Mouse (Mus musculus): ENCODE measurements around the gene Tmem19. TPM values are rescaled to one million over a fixed set of nuclear protein-coding genes. Genes with fewer than 3 reads are reported as not detected.

The Tmem19 gene
- polyA plus RNA-seq, 1 experiment from 2014 or later, result 23.9 TPM

- no peak overlapping the region for H3K4me2 ChIP-seq (ENCODE audit: low read depth, low read length)
- no peak overlapping the region for H3K4me3 ChIP-seq (ENCODE audit: low read length)
- H3K36me3 ChIP-seq (ENCODE audit: control insufficient read depth, insufficient read depth), result peaks cover 7% of the 10 kb centered on the region
- H3K9ac ChIP-seq (ENCODE audit: low read length), result no peak overlapping the region
- no peaks in the 10 kb centered on the region for H3K9me3 ChIP-seq (replicated peaks; ENCODE audit: control insufficient read depth, low read length)
- ATAC-seq (replicated peaks; ENCODE audit: extremely low read depth, insufficient read depth, low FRiP score), result no peak
- H3K27me3 ChIP-seq (ENCODE audit: control insufficient read depth, insufficient read depth, low read length), result no peaks in the 10 kb centered on the region
- H3K27ac ChIP-seq (ENCODE audit: low read length), result no peak overlapping the region
- H3K4me1 ChIP-seq (ENCODE audit: control insufficient read depth, insufficient read depth, low read length), result no peaks in the 10 kb centered on the region
- 67% methylated on average over 2 of the region's 2 CpGs for WGBS
Measured at GRCm38 (mm10) chr10:115350810-115351397, 11.4 kb downstream of the Tmem19 start.

DNA sequence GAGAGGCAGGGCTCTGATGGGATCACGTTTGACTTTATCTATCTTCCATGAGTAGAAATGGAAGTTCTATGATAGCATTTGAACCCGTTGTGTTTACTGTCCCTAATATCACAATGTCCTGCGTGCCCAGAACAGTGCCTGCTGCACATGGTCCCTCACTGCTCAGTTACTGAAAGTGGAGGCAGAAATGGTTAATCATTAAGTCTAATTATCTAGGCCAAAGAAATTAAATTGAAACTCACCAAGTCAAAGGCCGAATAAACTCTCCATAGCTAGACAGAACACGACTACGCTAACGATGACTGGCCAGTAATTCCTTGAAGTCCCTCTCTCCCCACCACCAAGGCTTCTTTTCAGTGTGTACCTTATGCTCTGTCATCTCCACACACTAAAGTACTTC lies 12.8 kb downstream of the Tmem19 start:
- no peak overlapping the region for H3K27ac ChIP-seq (ENCODE audit: low read length)
- H3K4me1 ChIP-seq (ENCODE audit: control insufficient read depth, insufficient read depth, low read length), result no peaks in the 10 kb centered on the region
- no peaks in the 10 kb centered on the region for H3K27me3 ChIP-seq (ENCODE audit: control insufficient read depth, insufficient read depth, low read length)
- WGBS, result 85% methylated on average over 7 of the region's 7 CpGs
- H3K9me3 ChIP-seq (replicated peaks; ENCODE audit: control insufficient read depth, low read length), result 0 out of 2 replicates have a peak, but pooled peaks cover 2% of the 10 kb centered on the region
- no peak for ATAC-seq (replicated peaks; ENCODE audit: extremely low read depth, insufficient read depth, low FRiP score)
- no peak overlapping the region for H3K4me2 ChIP-seq (ENCODE audit: low read depth, low read length)
- H3K36me3 ChIP-seq (ENCODE audit: control insufficient read depth, insufficient read depth), result peaks cover 9% of the 10 kb centered on the region
- H3K9ac ChIP-seq (ENCODE audit: low read length), result no peak overlapping the region
- H3K4me3 ChIP-seq (ENCODE audit: low read length), result no peak overlapping the region

GRCm38 (mm10) chr10:115349029-115349428 lies 13.3 kb downstream of the Tmem19 start:
- Histone ChIP-seq H3K4me1 (ENCODE audit: control insufficient read depth, insufficient read depth, low read length) (no peaks in the 10 kb centered on the region), H3K36me3 (ENCODE audit: control insufficient read depth, insufficient read depth) (peaks cover 9% of the 10 kb centered on the region), H3K9ac (ENCODE audit: low read length) (no peak overlapping the region), H3K4me2 (ENCODE audit: low read depth, low read length) (no peak overlapping the region), H3K9me3 (replicated peaks; ENCODE audit: control insufficient read depth, low read length) (0 out of 2 replicates have a peak, but pooled peaks cover 2% of the 10 kb centered on the region), H3K27me3 (ENCODE audit: control insufficient read depth, insufficient read depth, low read length) (no peaks in the 10 kb centered on the region), H3K27ac (ENCODE audit: low read length) (no peak overlapping the region), H3K4me3 (ENCODE audit: low read length) (no peak overlapping the region)
- WGBS, result 76% methylated on average over 10 of the region's 10 CpGs
- no peak for ATAC-seq (replicated peaks; ENCODE audit: extremely low read depth, insufficient read depth, low FRiP score)

GRCm38 (mm10) chr10:115348131-115348530 lies 14.2 kb downstream of the Tmem19 start:
- Histone ChIP-seq H3K4me2 (ENCODE audit: low read depth, low read length) (no peak overlapping the region), H3K9me3 (replicated peaks; ENCODE audit: control insufficient read depth, low read length) (0 out of 2 replicates have a peak, but pooled peaks cover 2% of the 10 kb centered on the region), H3K27ac (ENCODE audit: low read length) (no peak overlapping the region), H3K4me1 (ENCODE audit: control insufficient read depth, insufficient read depth, low read length) (no peaks in the 10 kb centered on the region), H3K27me3 (ENCODE audit: control insufficient read depth, insufficient read depth, low read length) (no peaks in the 10 kb centered on the region), H3K4me3 (ENCODE audit: low read length) (no peak overlapping the region), H3K9ac (ENCODE audit: low read length) (no peak overlapping the region), H3K36me3 (ENCODE audit: control insufficient read depth, insufficient read depth) (peaks cover 9% of the 10 kb centered on the region)
- 69% methylated on average over 6 of the region's 6 CpGs for WGBS
- ATAC-seq (replicated peaks; ENCODE audit: extremely low read depth, insufficient read depth, low FRiP score), result no peak

DNA sequence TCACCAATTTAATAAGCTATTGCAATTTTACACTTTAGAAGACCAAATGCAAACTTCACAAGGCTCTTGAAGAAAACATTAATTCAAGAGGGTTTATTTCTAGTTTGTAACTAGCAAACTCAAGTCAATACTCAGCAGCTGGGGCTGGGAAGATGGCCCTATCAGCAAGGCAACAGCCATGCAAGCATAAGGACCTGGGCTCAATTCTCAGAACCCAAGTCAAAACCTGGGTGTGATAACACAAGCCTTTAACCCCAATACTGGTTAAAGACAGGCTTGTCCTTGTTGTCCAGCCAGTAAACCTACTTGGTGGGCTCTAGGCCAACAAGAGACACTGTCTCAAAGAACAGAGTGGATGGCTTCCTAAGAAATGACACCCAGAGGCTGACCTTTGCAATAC lies 15.9 kb downstream of the Tmem19 start:
- Histone ChIP-seq H3K4me1 (ENCODE audit: control insufficient read depth, insufficient read depth, low read length) (no peaks in the 10 kb centered on the region), H3K9me3 (replicated peaks; ENCODE audit: control insufficient read depth, low read length) (0 out of 2 replicates have a peak, but pooled peaks cover 2% of the 10 kb centered on the region), H3K27ac (ENCODE audit: low read length) (no peak overlapping the region), H3K27me3 (ENCODE audit: control insufficient read depth, insufficient read depth, low read length) (no peaks in the 10 kb centered on the region), H3K9ac (ENCODE audit: low read length) (no peak overlapping the region), H3K36me3 (ENCODE audit: control insufficient read depth, insufficient read depth) (peaks cover 16% of the 10 kb centered on the region), H3K4me3 (ENCODE audit: low read length) (no peak overlapping the region), H3K4me2 (ENCODE audit: low read depth, low read length) (no peak overlapping the region)
- ATAC-seq (replicated peaks; ENCODE audit: extremely low read depth, insufficient read depth, low FRiP score), result no peak

DNA sequence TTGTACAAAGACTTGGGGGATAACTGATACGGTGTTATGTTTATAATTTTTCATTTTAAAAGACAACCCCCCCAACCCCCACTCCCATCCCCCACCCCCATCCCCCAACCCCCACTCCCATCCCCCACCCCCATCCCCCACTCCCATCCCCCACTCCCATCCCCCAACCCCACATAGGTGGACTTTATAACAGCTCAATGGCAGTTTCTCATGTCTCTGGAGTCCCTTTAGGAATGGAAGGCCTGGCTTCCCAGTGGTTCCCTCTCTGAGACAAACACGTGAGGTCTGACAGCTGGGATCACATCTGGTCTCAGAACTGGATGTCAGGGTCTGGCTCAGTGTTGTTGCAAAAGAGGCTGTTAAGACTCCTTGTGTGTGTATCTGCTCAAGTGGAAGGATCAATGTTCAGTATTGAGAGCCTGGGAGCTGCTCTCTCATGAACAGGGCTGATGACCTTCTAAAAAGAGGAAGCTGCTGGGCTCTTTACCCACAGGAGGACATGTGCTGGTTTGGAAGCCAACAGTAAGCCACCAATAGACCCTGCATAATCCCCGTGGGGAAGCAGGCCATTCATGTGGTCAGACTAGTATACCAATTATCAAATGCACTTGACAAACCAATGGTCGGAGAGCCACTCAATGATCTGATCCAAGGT lies 19.4 kb downstream of the Tmem19 start:
- ATAC-seq (replicated peaks; ENCODE audit: extremely low read depth, insufficient read depth, low FRiP score), result no peak
- Histone ChIP-seq H3K36me3 (ENCODE audit: control insufficient read depth, insufficient read depth) (peaks cover 16% of the 10 kb centered on the region), H3K9me3 (replicated peaks; ENCODE audit: control insufficient read depth, low read length) (0 out of 2 replicates have a peak, but pooled peaks cover 2% of the 10 kb centered on the region), H3K4me1 (ENCODE audit: control insufficient read depth, insufficient read depth, low read length) (no peaks in the 10 kb centered on the region), H3K27ac (ENCODE audit: low read length) (no peak overlapping the region), H3K9ac (ENCODE audit: low read length) (no peak overlapping the region), H3K4me3 (ENCODE audit: low read length) (no peak overlapping the region), H3K4me2 (ENCODE audit: low read depth, low read length) (no peak overlapping the region), H3K27me3 (ENCODE audit: control insufficient read depth, insufficient read depth, low read length) (no peaks in the 10 kb centered on the region)
- 86% methylated on average over 4 of the region's 4 CpGs for WGBS

DNA sequence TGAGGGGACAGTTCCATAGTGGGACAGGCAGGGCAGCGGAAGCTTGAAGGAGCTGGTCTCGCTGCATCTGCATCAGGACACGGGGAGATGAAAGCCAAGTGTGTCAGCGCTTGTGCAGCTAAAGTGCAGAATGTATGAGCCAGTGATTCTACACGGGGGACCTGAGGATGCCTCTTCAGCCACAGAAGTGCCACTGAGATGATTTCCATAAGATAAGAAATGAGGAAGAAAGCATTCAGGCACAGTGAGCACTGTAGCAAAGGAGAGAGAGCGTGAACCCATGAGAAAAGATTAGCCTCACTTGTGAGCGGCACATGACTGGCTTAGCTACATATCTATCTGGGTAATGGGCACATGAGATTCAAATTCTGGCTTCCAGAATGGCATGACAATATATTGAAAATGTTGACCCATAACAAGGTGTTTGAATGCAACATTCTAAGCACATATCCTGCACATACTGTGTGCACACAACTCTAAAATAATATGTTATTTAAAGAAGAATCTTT lies 22.4 kb downstream of the Tmem19 start:
- H3K4me1 ChIP-seq (ENCODE audit: control insufficient read depth, insufficient read depth, low read length), result no peaks in the 10 kb centered on the region
- peaks cover 6% of the 10 kb centered on the region for H3K36me3 ChIP-seq (ENCODE audit: control insufficient read depth, insufficient read depth)
- no peak overlapping the region for H3K9ac ChIP-seq (ENCODE audit: low read length)
- H3K27ac ChIP-seq (ENCODE audit: low read length), result no peak overlapping the region
- WGBS, result 83% methylated on average over 7 of the region's 7 CpGs
- H3K9me3 ChIP-seq (replicated peaks; ENCODE audit: control insufficient read depth, low read length), result no peaks in the 10 kb centered on the region
- no peak for ATAC-seq (replicated peaks; ENCODE audit: extremely low read depth, insufficient read depth, low FRiP score)
- no peaks in the 10 kb centered on the region for H3K27me3 ChIP-seq (ENCODE audit: control insufficient read depth, insufficient read depth, low read length)
- no peak overlapping the region for H3K4me3 ChIP-seq (ENCODE audit: low read length)
- H3K4me2 ChIP-seq (ENCODE audit: low read depth, low read length), result no peak overlapping the region

- no peak overlapping the region for H3K4me2 ChIP-seq (ENCODE audit: low read depth, low read length)
- WGBS, result 79% methylated on average over 4 of the region's 4 CpGs
- 0 out of 2 replicates have a peak, but pooled peaks cover 3% of the 10 kb centered on the region for H3K4me1 ChIP-seq (ENCODE audit: control insufficient read depth, insufficient read depth, low read length)
- H3K9me3 ChIP-seq (replicated peaks; ENCODE audit: control insufficient read depth, low read length), result no peaks in the 10 kb centered on the region
- H3K36me3 ChIP-seq (ENCODE audit: control insufficient read depth, insufficient read depth), result no peaks in the 10 kb centered on the region; the same call in 1 of the 2 replicates
- H3K9ac ChIP-seq (ENCODE audit: low read length), result no peak overlapping the region
- no peaks in the 10 kb centered on the region for H3K27me3 ChIP-seq (ENCODE audit: control insufficient read depth, insufficient read depth, low read length)
- no peak overlapping the region for H3K4me3 ChIP-seq (ENCODE audit: low read length)
- no peak for ATAC-seq (replicated peaks; ENCODE audit: extremely low read depth, insufficient read depth, low FRiP score)
- H3K27ac ChIP-seq (ENCODE audit: low read length), result no peak overlapping the region
Measured at GRCm38 (mm10) chr10:115336901-115337300, 25.4 kb downstream of the Tmem19 start.

GRCm38 (mm10) chr10:115333528-115333927 lies 28.8 kb downstream of the Tmem19 start:
- Histone ChIP-seq H3K4me2 (ENCODE audit: low read depth, low read length) (no peak overlapping the region), H3K27ac (ENCODE audit: low read length) (no peak overlapping the region), H3K9me3 (replicated peaks; ENCODE audit: control insufficient read depth, low read length) (no peaks in the 10 kb centered on the region), H3K36me3 (ENCODE audit: control insufficient read depth, insufficient read depth) (no peaks in the 10 kb centered on the region), H3K4me3 (ENCODE audit: low read length) (no peak overlapping the region), H3K27me3 (ENCODE audit: control insufficient read depth, insufficient read depth, low read length) (no peaks in the 10 kb centered on the region), H3K9ac (ENCODE audit: low read length) (no peak overlapping the region), H3K4me1 (ENCODE audit: control insufficient read depth, insufficient read depth, low read length) (0 out of 2 replicates have a peak, but pooled peaks cover 3% of the 10 kb centered on the region)
- ATAC-seq (replicated peaks; ENCODE audit: extremely low read depth, insufficient read depth, low FRiP score), result no peak
- WGBS, result 68% methylated on average over 9 of the region's 9 CpGs
